Mouse (Mus musculus) naive thymus-derived CD4-positive, alpha-beta T cell, adult 2 months (primary cell): ENCODE measurements around the gene Gm6588.
"Not testable (repeated sequence)": the region's sequence is repeated elsewhere in the genome, so short reads cannot be mapped to it uniquely, and the experiment has no call there.

ENCODE experiments used
- DNase-seq: peaks from one replicate; pipeline ENCODE4 v3.0.0-alpha.2; 2011; ENCODE audit warnings: low read depth

Gm6588 gene

GRCm38 (mm10) chr5:112448747-112449440 is at the start of gene Gm6588:
Gm6588 (plus strand) TSS chr5:112449426.
- no peak for DNase-seq

GRCm38 (mm10) chr5:112402437-112402836 is 46.8 kb upstream of the Gm6588 start:
- DNase-seq = no peak

DNA sequence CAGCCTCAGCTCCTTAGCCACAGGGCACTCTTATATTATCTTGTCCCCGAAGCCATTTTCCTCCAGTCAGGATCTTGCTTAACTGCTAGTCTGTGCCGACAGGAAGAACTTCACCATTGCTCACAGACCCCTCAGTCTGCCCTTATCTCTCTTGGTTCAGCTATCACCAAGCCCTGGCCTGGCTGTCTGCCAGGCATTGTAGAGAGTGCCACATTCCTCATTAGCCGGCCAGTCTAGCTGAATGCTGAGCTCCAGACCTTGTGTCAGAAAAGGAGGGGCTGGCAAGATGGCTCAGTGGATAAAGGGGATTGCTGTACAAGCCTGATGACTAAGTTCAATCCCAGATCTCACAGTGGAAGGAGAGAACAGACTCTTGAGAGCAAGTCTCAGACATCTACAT is 43.2 kb upstream of the Gm6588 start:
- no peak for DNase-seq

- no peak for DNase-seq
Observed at GRCm38 (mm10) chr5:112409274-112409673, 40.0 kb upstream of the Gm6588 start.

DNA sequence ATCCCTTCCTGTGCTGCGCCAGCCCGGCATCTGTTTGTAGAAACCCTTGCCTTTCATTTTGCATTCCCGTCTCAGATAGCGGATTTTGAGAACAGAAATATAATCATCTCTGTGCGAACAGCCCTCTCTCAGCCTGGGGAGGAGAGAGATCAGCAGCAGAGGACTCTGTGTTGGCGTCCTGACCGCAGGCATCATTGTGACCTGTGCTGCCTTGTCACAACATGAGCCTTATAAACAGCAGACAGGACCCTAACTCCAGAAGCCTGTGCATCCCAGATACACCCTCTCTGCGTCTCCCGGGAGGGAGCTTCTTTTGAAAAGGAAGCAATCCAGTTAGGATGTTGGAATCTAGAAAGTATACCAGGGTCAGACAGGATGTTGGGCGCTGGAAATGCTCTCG is 38.2 kb upstream of the Gm6588 start:
- DNase-seq = no peak

GRCm38 (mm10) chr5:112411514-112412335 is 37.5 kb upstream of the Gm6588 start:
- DNase-seq = no peak

DNA sequence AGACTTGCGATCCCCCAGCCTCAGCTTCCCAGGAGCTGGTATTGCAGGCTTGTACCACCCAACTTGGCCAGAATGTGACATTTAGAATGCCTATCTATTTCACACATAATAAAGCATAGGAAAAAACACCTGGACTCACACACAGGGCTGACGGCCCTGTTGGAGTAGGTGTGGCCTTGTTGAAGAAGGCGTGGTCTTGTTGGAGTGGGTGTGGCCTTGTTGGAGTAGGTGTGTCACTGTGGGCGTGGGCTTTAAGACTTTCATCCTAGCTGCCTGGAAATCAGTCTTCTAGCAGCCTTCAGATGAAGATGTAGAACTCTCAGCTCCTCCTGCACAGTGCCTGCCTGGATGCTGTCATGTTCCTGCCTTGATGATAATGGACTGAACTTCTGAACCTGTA is 36.4 kb upstream of the Gm6588 start:
- not testable (repeated sequence) for DNase-seq

DNA sequence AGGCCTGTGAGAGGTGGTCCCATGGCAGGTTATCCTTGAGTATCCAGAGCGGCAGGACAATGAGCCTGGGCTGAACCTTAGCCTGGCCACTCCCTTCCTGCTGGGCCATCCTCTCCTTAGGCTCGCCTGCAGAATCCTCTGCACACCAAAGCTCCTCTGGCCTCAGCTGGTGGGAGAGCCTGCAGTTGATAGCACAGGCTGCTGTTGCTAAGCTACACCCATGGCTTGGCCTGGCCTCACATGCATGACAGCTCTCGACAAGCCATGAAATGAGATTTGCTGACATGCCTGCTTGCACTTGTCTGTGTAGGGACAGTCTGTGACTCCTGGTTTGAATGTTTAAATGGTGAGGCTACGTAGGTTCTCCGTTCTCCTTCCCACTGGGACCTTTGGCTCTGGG is 32.6 kb upstream of the Gm6588 start:
- no peak for DNase-seq

- no peak for DNase-seq
Observed at GRCm38 (mm10) chr5:112418023-112418422, 31.2 kb upstream of the Gm6588 start.

DNA sequence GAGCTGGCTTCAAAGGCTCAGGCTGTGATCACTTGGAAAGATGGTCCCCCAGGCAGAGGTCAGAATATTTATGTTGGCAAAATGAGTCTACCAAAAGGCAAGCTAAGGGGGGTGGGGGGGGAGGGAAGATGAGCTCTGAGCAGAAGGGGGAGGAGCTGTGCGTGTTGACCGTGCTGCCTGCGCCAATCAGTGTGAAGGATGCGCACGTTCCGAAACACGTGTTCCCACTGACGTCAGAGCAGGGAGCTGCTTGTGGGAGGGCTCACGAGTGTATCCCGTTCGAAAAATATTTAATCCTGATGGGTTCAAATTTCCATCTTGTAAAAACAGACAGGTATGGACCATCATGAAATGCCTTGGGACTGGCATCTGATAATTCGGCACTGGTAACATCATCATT is 29.7 kb upstream of the Gm6588 start:
- no peak for DNase-seq

DNA sequence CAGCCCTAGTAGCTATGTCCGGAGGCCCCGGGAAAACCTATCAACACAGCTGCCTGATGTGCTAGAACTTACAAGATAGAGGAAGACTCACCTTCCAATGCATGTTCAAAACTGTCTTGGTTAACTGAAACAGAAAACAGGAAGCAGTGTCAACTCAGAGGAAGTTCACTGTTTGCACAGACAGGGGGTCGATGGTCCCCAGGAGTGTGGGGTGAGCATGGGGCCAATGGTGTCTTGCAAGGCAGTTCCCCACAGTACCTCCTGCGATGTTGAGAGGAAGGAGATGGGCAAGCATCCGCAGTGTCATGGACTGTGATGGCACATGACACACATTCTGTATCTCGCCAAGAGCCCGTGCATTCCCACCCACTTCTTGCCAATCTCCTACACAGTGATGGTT is 22.6 kb upstream of the Gm6588 start:
- no peak for DNase-seq

- peak; percentile 72 for DNase-seq
Observed at GRCm38 (mm10) chr5:112427283-112427682, 21.9 kb upstream of the Gm6588 start.

- peak; percentile 63 for DNase-seq
Observed at GRCm38 (mm10) chr5:112428944-112429343, 20.3 kb upstream of the Gm6588 start.

- DNase-seq = peak; percentile 64
Observed at GRCm38 (mm10) chr5:112431120-112431775, 18.0 kb upstream of the Gm6588 start.

GRCm38 (mm10) chr5:112432033-112432432 is 17.2 kb upstream of the Gm6588 start:
- no peak for DNase-seq

DNA sequence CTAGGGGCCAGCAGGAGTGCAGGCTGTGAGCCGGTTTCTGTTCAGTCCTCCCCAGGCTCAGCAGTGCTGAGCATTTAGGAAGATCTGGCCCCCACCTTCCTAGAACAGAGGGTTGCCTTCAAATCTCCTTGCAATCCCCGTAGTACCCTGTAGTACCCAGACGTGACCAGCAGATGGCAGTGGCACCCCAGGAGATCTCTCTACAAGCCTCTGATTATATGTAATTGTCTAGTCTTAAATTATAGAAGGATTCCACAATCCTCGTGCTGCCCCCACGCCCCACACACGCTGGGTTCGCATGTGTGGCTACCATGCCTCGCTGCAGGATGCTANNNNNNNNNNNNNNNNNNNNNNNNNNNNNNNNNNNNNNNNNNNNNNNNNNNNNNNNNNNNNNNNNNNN is 16.2 kb upstream of the Gm6588 start:
- peak; percentile 83 for DNase-seq

GRCm38 (mm10) chr5:112438535-112438934 is 10.7 kb upstream of the Gm6588 start:
- no peak for DNase-seq

- no peak for DNase-seq
Observed at GRCm38 (mm10) chr5:112453088-112453487, 3.9 kb downstream of the Gm6588 start.

DNA sequence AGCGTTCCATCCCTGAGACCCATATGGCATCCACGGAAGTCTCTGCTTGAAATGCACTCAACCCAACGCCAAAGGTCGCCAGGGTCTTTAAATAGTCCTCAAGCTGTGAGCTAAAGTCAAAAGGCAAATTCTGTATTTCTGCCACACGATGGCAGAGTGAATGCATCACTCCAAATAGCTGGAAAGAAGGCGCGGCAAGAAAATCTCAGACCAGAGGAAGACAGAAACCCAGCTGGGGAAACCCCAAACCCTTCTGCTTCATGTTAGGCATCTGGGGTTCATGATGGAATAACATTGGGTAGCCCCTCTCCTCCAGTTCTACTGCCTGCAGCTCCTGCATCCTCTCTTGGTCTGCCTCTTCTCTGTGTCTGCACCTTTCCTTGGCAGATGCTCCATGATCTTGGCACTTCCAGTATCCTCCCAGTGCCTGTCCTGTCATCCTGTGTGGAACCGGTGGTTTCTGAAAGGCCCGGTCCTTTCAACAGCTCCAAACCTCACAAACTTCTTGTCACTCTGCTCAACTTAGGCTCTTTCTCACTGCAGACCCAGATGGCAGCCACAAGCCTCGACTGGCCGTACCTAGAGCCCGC is 5.8 kb downstream of the Gm6588 start:
- no peak for DNase-seq

DNA sequence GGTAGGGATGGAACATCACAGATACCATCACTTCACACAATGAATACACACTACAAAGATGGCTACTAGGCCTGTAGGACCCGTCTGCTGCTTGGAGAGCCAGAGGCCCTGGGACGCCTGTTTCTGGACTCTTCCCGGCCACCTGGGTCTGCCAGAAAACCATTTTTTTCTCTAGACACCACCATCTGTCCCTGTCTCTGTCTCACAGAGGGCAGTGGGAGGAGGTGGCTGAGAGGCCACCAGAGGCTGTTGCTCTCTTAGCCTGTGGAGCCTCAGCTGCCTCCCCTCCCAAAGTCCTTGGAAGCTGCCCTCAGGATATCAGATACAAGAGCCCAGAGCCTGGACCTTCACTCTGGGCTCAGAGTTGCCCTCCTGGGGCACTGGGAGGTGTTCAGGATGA is 10.7 kb downstream of the Gm6588 start:
- no peak for DNase-seq

GRCm38 (mm10) chr5:112466331-112466730 is 17.1 kb downstream of the Gm6588 start:
- DNase-seq = no peak

GRCm38 (mm10) chr5:112468986-112469581 is 19.9 kb downstream of the Gm6588 start:
- no peak for DNase-seq
